Mouse (Mus musculus): ENCODE data around the gene Kdr. TPM values are rescaled to one million over a fixed set of nuclear protein-coding genes. Genes with fewer than 3 reads are reported as not detected.

Kdr gene
- polyA plus RNA-seq, 1 experiment, result 6.7 TPM

- WGBS, result 78% methylated on average over 3 of the region's 3 CpGs
- Histone ChIP-seq H3K4me1 (ENCODE audit: control insufficient read depth, insufficient read depth, low read length) (no peaks in the 10 kb centered on the region), H3K27ac (ENCODE audit: insufficient read depth, low read length) (no peak overlapping the region), H3K27me3 (ENCODE audit: control insufficient read depth, insufficient read depth, low read length) (no peaks in the 10 kb centered on the region), H3K4me3 (replicated peaks; ENCODE audit: insufficient read depth, low read depth, low read length) (no peak overlapping the region)
- TF ChIP-seq POLR2A (IDR thresholded peaks at IDR 0.05; ENCODE audit: borderline replicate concordance, insufficient read depth, low read length), result no peak
- no peak for DNase-seq
These were observed 82.9 kb downstream of the Kdr start for GRCm38 (mm10) chr5:75895351-75895750.

GRCm38 (mm10) chr5:75892956-75893471 lies 85.2 kb downstream of the Kdr start:
- Histone ChIP-seq H3K27ac (ENCODE audit: insufficient read depth, low read length) (no peak overlapping the region), H3K4me1 (ENCODE audit: control insufficient read depth, insufficient read depth, low read length) (no peaks in the 10 kb centered on the region), H3K27me3 (ENCODE audit: control insufficient read depth, insufficient read depth, low read length) (no peaks in the 10 kb centered on the region; the same call in 1 of the 2 replicates), H3K4me3 (replicated peaks; ENCODE audit: insufficient read depth, low read depth, low read length) (no peak overlapping the region)
- DNase-seq, result no peak
- 44% methylated on average over 6 of the region's 6 CpGs for WGBS
- TF ChIP-seq POLR2A (IDR thresholded peaks at IDR 0.05; ENCODE audit: borderline replicate concordance, insufficient read depth, low read length), result no peak
- TF ChIP-seq CTCF (IDR thresholded peaks at IDR 0.05; ENCODE audit: borderline replicate concordance, insufficient read depth, low read depth, low read length), result no peak

Other genes with a start within 250 kb of the Kdr start
- 19.3 and 19.8 TPM in 2 replicates for gene Srd5a3, start 161.8 kb upstream of the Kdr start, polyA plus RNA-seq (2012; rRNA removed)
- 36.7 and 37.5 TPM in 2 replicates for gene Tmem165, start 205.4 kb upstream of the Kdr start, polyA plus RNA-seq (2012; rRNA removed)

All from cerebellum, adult 2 months (tissue).